ENCODE assay signal across 7 mouse cellular contexts in the genomic region with DNA sequence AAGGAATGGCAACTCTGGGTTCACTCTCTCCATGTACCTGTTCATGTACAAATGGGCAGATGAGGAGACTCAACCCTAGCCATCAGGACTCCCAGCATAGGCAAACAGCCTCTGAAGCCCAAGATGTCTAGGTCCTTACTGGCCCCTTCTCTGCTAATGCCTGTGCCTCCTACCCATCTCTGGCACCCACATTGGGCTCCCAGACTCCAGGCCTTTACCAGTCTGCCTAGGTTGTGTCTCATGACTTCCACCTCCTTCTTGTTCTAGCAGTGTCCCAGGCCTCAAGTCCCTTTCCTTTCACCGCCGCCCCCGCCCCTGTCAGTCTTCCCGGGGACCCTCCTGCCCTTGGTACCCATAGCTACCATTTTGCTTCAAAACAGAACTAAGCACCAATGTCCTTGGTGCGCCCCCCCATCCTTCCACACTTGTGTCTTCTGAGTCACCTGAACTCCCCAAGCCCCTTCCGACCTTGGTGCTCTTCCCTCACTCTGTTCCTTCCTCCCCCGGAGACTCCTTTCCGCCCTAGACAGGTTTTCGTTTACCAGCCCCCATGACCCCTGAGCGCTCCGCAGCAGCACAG. TPM values are rescaled to one million over a fixed set of nuclear protein-coding genes. Genes with fewer than 3 reads are reported as not detected.
DNase-seq lines count a peak whose midpoint lies in the region; ATAC-seq and TF ChIP-seq lines count a peak whose summit lies in the region.

No protein-coding gene starts in this region.

- no peak for TF ChIP-seq POLR2A in lung, adult 2 months (IDR thresholded peaks at IDR 0.05; ENCODE audit: borderline replicate concordance, extremely low read depth, low read depth, low read length)

- DNase-seq in lung, adult 2 months, result no peak
- DNase-seq in lung, postnatal 10 days, result no peak
- DNase-seq in embryonic facial prominence, embryonic 11.5 days (ENCODE audit: low spot score), result no peak
- DNase-seq in hindbrain, embryonic 10.5 days (ENCODE audit: low spot score), result no peak
- no peak for DNase-seq in cerebellum, adult 11-12 months
- no peak for DNase-seq in left cerebral cortex, adult 9 months (ENCODE audit: low spot score in 2 of 2)

- 32% methylated on average over 11 of the region's 11 CpGs for WGBS in lung, adult 2 months
- 27% methylated on average over 11 of the region's 11 CpGs for WGBS in embryonic facial prominence, embryonic 11.5 days
- 27% methylated on average over 11 of the region's 11 CpGs for WGBS in hindbrain, embryonic 10.5 days
- WGBS in midbrain, embryonic 13.5 days, result 28% methylated on average over 11 of the region's 11 CpGs

- H3K4me1 ChIP-seq in lung, adult 2 months (ENCODE audit: control insufficient read depth, insufficient read depth, low read length), result peaks cover 2% of the 10 kb centered on the region; the same call in 1 of the 2 replicates
- H3K4me1 ChIP-seq in embryonic facial prominence, embryonic 11.5 days (ENCODE audit: control insufficient read depth, insufficient read depth, low read length), result no peaks in the 10 kb centered on the region
- H3K4me1 ChIP-seq in hindbrain, embryonic 10.5 days (replicated peaks), result peaks cover 20% of the 10 kb centered on the region
- peaks cover 24% of the 10 kb centered on the region for H3K4me1 ChIP-seq in midbrain, embryonic 13.5 days (replicated peaks)

- peak overlapping the region; percentile 87 for H3K4me2 ChIP-seq in embryonic facial prominence, embryonic 11.5 days (ENCODE audit: low read depth, low read length)
- peak overlapping the region; percentile 73 for H3K4me2 ChIP-seq in midbrain, embryonic 13.5 days (replicated peaks)

- ATAC-seq in embryonic facial prominence, embryonic 11.5 days (replicated peaks; ENCODE audit: insufficient number of reproducible peaks, low FRiP score, low TSS enrichment, low read depth), result peak; percentile 2; the same call in 1 of the 2 replicates
- ATAC-seq in midbrain, embryonic 13.5 days, result peak; percentile 15

- 0 out of 2 replicates have a peak, but pooled peaks cover 2% of the 10 kb centered on the region for H3K27me3 ChIP-seq in embryonic facial prominence, embryonic 11.5 days (ENCODE audit: control insufficient read depth, insufficient read depth, low read length)
- peaks cover 46% of the 10 kb centered on the region for H3K27me3 ChIP-seq in hindbrain, embryonic 10.5 days (ENCODE audit: insufficient read depth, poor library complexity, severe bottlenecking)
- peaks cover 22% of the 10 kb centered on the region for H3K27me3 ChIP-seq in midbrain, embryonic 13.5 days

- TF ChIP-seq CTCF in lung, adult 2 months (IDR thresholded peaks at IDR 0.05; ENCODE audit: insufficient read depth, low read length), result no peak

- H3K36me3 ChIP-seq in embryonic facial prominence, embryonic 11.5 days (replicated peaks; ENCODE audit: control insufficient read depth, insufficient read depth, low read depth, low read length), result no peaks in the 10 kb centered on the region
- H3K36me3 ChIP-seq in hindbrain, embryonic 10.5 days, result no peaks in the 10 kb centered on the region
- no peaks in the 10 kb centered on the region for H3K36me3 ChIP-seq in midbrain, embryonic 13.5 days

- no peaks in the 10 kb centered on the region for H3K9me3 ChIP-seq in embryonic facial prominence, embryonic 11.5 days (replicated peaks; ENCODE audit: control insufficient read depth, low read length)
- H3K9me3 ChIP-seq in hindbrain, embryonic 10.5 days, result no peaks in the 10 kb centered on the region
- no peaks in the 10 kb centered on the region for H3K9me3 ChIP-seq in midbrain, embryonic 13.5 days

- no peak overlapping the region for H3K27ac ChIP-seq in embryonic facial prominence, embryonic 11.5 days (replicated peaks; ENCODE audit: low read depth, low read length)
- H3K27ac ChIP-seq in hindbrain, embryonic 10.5 days, result peak overlapping the region; percentile 86
- H3K27ac ChIP-seq in midbrain, embryonic 13.5 days, result no peak overlapping the region

- H3K4me3 ChIP-seq in lung, adult 2 months (replicated peaks; ENCODE audit: extremely low read depth, low read depth, low read length), result peak overlapping the region; percentile 72
- H3K4me3 ChIP-seq in embryonic facial prominence, embryonic 11.5 days (ENCODE audit: low read depth, low read length), result peak overlapping the region; percentile 54
- peak overlapping the region; percentile 81 for H3K4me3 ChIP-seq in hindbrain, embryonic 10.5 days
- H3K4me3 ChIP-seq in midbrain, embryonic 13.5 days (replicated peaks), result peak overlapping the region; percentile 73

- peak overlapping the region; percentile 63 for H3K9ac ChIP-seq in embryonic facial prominence, embryonic 11.5 days (replicated peaks; ENCODE audit: low read length)
- peak overlapping the region; percentile 76 for H3K9ac ChIP-seq in midbrain, embryonic 13.5 days (replicated peaks)

RNA-seq across cellular contexts. Expression of a gene that starts 0.7 kb away (rescaled TPM):
- 22.5 and 24.1 TPM in 2 replicates for polyA plus RNA-seq in lung, adult 2 months (2012; rRNA removed)
- polyA plus RNA-seq in embryonic facial prominence, embryonic 11.5 days (2014; fragmentation: Nextera tagmentation; extraction: Ambion mirVana), result 2.1 TPM in 2 replicates
- polyA plus RNA-seq in hindbrain, embryonic 10.5 days (2016; fragmentation: Nextera tagmentation; extraction: Ambion mirVana), result 5.3 and 7.9 TPM in 2 replicates
- polyA plus RNA-seq in midbrain, embryonic 13.5 days (2015; fragmentation: Nextera tagmentation; extraction: Ambion mirVana), result 4.8 and 5.9 TPM in 2 replicates

RNA-seq across cellular contexts. Expression of a gene that starts 29.1 kb away (rescaled TPM):
- polyA plus RNA-seq in lung, adult 2 months (2012; rRNA removed), result 8.8 and 12.7 TPM in 2 replicates
- 47.4 and 51.9 TPM in 2 replicates for polyA plus RNA-seq in embryonic facial prominence, embryonic 11.5 days (2014; fragmentation: Nextera tagmentation; extraction: Ambion mirVana)
- 79.1 and 84.9 TPM in 2 replicates for polyA plus RNA-seq in hindbrain, embryonic 10.5 days (2016; fragmentation: Nextera tagmentation; extraction: Ambion mirVana)
- 71.6 and 83.1 TPM in 2 replicates for polyA plus RNA-seq in midbrain, embryonic 13.5 days (2015; fragmentation: Nextera tagmentation; extraction: Ambion mirVana)

RNA-seq across cellular contexts. Expression of a gene that starts 34.3 kb away (rescaled TPM):
- polyA plus RNA-seq in lung, adult 2 months (2012; rRNA removed), result 6.6 and 9.5 TPM in 2 replicates
- polyA plus RNA-seq in embryonic facial prominence, embryonic 11.5 days (2014; fragmentation: Nextera tagmentation; extraction: Ambion mirVana), result 19.4 and 19.7 TPM in 2 replicates
- 13.9 and 16.0 TPM in 2 replicates for polyA plus RNA-seq in hindbrain, embryonic 10.5 days (2016; fragmentation: Nextera tagmentation; extraction: Ambion mirVana)
- polyA plus RNA-seq in midbrain, embryonic 13.5 days (2015; fragmentation: Nextera tagmentation; extraction: Ambion mirVana), result 15.2 and 15.4 TPM in 2 replicates
